In genomic region chr2:26954735-26955395, GRCm38 (mm10) we compare ENCODE assay signal across 25 mouse cellular contexts. TPM values are rescaled to one million over a fixed set of nuclear protein-coding genes. Genes with fewer than 3 reads are reported as not detected.
DNase-seq lines count a peak whose midpoint lies in the region; ATAC-seq and TF ChIP-seq lines count a peak whose summit lies in the region.
"Had no signal": no experiment of that assay in that cellular context is flagged by ENCODE, and none has a peak within 500 bp of the region (broad histone marks: within the 10 kb centered on the region; RNA-seq: fewer than 3 reads in every experiment).

No protein-coding gene starts in this region.

- H3K9me3 ChIP-seq in liver, embryonic 11.5 days (ENCODE audit: control insufficient read depth, low read length), result no peaks in the 10 kb centered on the region
- H3K9me3 ChIP-seq: embryonic facial prominence, embryonic 10.5 days; forebrain, embryonic 13.5 days; heart, embryonic 15.5 days had no signal

- DNase-seq in liver, adult 2 months (ENCODE audit: extremely low read depth, low read depth, low spot score), result peak; percentile 31
- no peak for DNase-seq in liver, embryonic 11.5 days (ENCODE audit: low spot score)
- peak; percentile 58 for DNase-seq in lung, postnatal 36 days
- DNase-seq in lung, postnatal 14 days, result no peak
- DNase-seq in thymus, postnatal 14 days, result peak; percentile 58
- DNase-seq in ovary, adult 18-20 months (ENCODE audit: low spot score), result no peak
- DNase-seq in urinary bladder, postnatal 14 days (ENCODE audit: low spot score), result no peak
- DNase-seq: adrenal gland, postnatal 25 days; cerebellum, adult 2 months; cerebellum, postnatal 10 days; forebrain, postnatal 0 days; gastrocnemius, postnatal 14 days; heart, adult 2 months; heart, postnatal 14 days had no signal

- 59% methylated on average over 2 of the region's 2 CpGs for WGBS in liver, adult 2 months
- WGBS in liver, embryonic 11.5 days, result 92% methylated on average over 2 of the region's 2 CpGs

- no peak overlapping the region for H3K27ac ChIP-seq in liver, adult 2 months (replicated peaks; ENCODE audit: insufficient read depth, low read depth, low read length)
- no peak overlapping the region for H3K27ac ChIP-seq in liver, embryonic 11.5 days (ENCODE audit: low read depth, low read length)
- H3K27ac ChIP-seq: embryonic facial prominence, embryonic 10.5 days; forebrain, embryonic 13.5 days; heart, adult 2 months; heart, embryonic 15.5 days had no signal

- peaks cover 15% of the 10 kb centered on the region for H3K4me1 ChIP-seq in liver, adult 2 months (ENCODE audit: control insufficient read depth, insufficient read depth, low read length)
- H3K4me1 ChIP-seq in liver, embryonic 11.5 days (replicated peaks; ENCODE audit: control insufficient read depth, insufficient read depth, low read length), result no peaks in the 10 kb centered on the region
- H3K4me1 ChIP-seq: embryonic facial prominence, embryonic 10.5 days; forebrain, embryonic 13.5 days; heart, embryonic 15.5 days had no signal

- H3K36me3 ChIP-seq in liver, adult 2 months (ENCODE audit: control insufficient read depth, insufficient read depth, low read length), result peaks cover 34% of the 10 kb centered on the region
- H3K36me3 ChIP-seq in liver, embryonic 11.5 days (ENCODE audit: control insufficient read depth, insufficient read depth, low read length), result peaks cover 46% of the 10 kb centered on the region

- no peak for ATAC-seq in liver, embryonic 11.5 days (replicated peaks; ENCODE audit: low FRiP score)
- ATAC-seq: activated CD4-positive, CD25-positive, alpha-beta regulatory T cell, adult 4 months; forebrain, embryonic 13.5 days; forebrain, postnatal 0 days; Patski had no signal

- no peak overlapping the region for H3K9ac ChIP-seq in liver, adult 2 months (ENCODE audit: low read depth, low read length)
- H3K9ac ChIP-seq in liver, embryonic 11.5 days (ENCODE audit: low read depth, low read length), result no peak overlapping the region
- H3K9ac ChIP-seq: forebrain, embryonic 13.5 days; forebrain, postnatal 0 days; heart, embryonic 15.5 days had no signal

- H3K79me2 ChIP-seq in liver, adult 2 months (ENCODE audit: control insufficient read depth, insufficient read depth, low read length), result no peaks in the 10 kb centered on the region

- no peak overlapping the region for H3K4me3 ChIP-seq in liver, adult 2 months (ENCODE audit: insufficient read depth, low read depth, low read length)
- no peak overlapping the region for H3K4me3 ChIP-seq in liver, embryonic 11.5 days (ENCODE audit: low read depth, low read length)
- H3K4me3 ChIP-seq: embryonic facial prominence, embryonic 10.5 days; forebrain, embryonic 13.5 days; heart, adult 2 months; heart, embryonic 15.5 days had no signal

- no peaks in the 10 kb centered on the region for H3K27me3 ChIP-seq in liver, adult 2 months (ENCODE audit: control insufficient read depth, insufficient read depth, low read length)
- no peaks in the 10 kb centered on the region for H3K27me3 ChIP-seq in liver, embryonic 11.5 days (replicated peaks; ENCODE audit: control insufficient read depth, insufficient read depth, low read length)
- H3K27me3 ChIP-seq: CH12.LX; forebrain, embryonic 13.5 days; heart, embryonic 15.5 days; Patski had no signal

- TF ChIP-seq POLR2A in liver, adult 2 months (IDR thresholded peaks at IDR 0.05; ENCODE audit: extremely low read depth, insufficient read depth, low read length), result no peak

- TF ChIP-seq CTCF in liver, adult 2 months (IDR thresholded peaks at IDR 0.05; ENCODE audit: low read depth, low read length), result no peak

- H3K4me2 ChIP-seq in liver, embryonic 11.5 days, result no peak overlapping the region
- H3K4me2 ChIP-seq: forebrain, embryonic 13.5 days; heart, embryonic 11.5 days; heart, embryonic 15.5 days had no signal

RNA-seq across cellular contexts. Expression of gene Rexo4, which starts 9.3 kb away (rescaled TPM):
- 15.2 TPM in 2 replicates for total RNA-seq in liver, adult 2 months (2014; rRNA removed)
- 8.3 and 11.8 TPM in 2 replicates for polyA plus RNA-seq in liver, adult 2 months (2012; rRNA removed)
- polyA plus RNA-seq in liver, embryonic 11.5 days (2014; fragmentation: Nextera tagmentation; extraction: Ambion mirVana), result 58.8 TPM in 2 replicates

RNA-seq across cellular contexts. Expression of gene Adamts13, which starts 18.4 kb away (rescaled TPM):
- 5.6 and 8.3 TPM in 2 replicates for total RNA-seq in liver, adult 2 months (2014; rRNA removed)
- polyA plus RNA-seq in liver, adult 2 months (2012; rRNA removed), result 5.8 and 11.2 TPM in 2 replicates
- polyA plus RNA-seq in liver, embryonic 11.5 days (2014; fragmentation: Nextera tagmentation; extraction: Ambion mirVana), result 0.43 and 0.63 TPM in 2 replicates
- total RNA-seq: adrenal gland, adult 18-20 months; adrenal gland, postnatal 25 days; forebrain, postnatal 0 days; gastrocnemius, adult 18-20 months; gastrocnemius, postnatal 14 days; heart, adult 2 months; heart, postnatal 14 days; hematopoietic stem cell, adult 5-6 weeks had no signal
- polyA plus RNA-seq: activated CD4-positive, CD25-positive, alpha-beta regulatory T cell, adult 4 months; cerebellum, adult 2 months; embryonic facial prominence, embryonic 10.5 days; embryonic facial prominence, embryonic 14.5 days; forebrain, embryonic 13.5 days; heart, adult 2 months; heart, embryonic 15.5 days had no signal

RNA-seq across cellular contexts. Expression of gene Stkld1, which starts 21.0 kb away (rescaled TPM):
- total RNA-seq in liver, adult 2 months (2014; rRNA removed), result 0.09 TPM in 1 of 2 replicates, not detected in the other
- polyA plus RNA-seq in liver, adult 2 months (2012; rRNA removed), result 0.06 and 0.11 TPM in 2 replicates
- polyA plus RNA-seq in liver, embryonic 11.5 days (2014; fragmentation: Nextera tagmentation; extraction: Ambion mirVana), result 0.10 and 0.16 TPM in 2 replicates
- total RNA-seq: forebrain, postnatal 0 days; gastrocnemius, postnatal 14 days; heart, adult 2 months; hematopoietic stem cell, adult 5-6 weeks had no signal
- polyA plus RNA-seq: forebrain, embryonic 13.5 days; heart, adult 2 months had no signal

RNA-seq across cellular contexts. Expression of gene Surf4, which starts 21.1 kb away (rescaled TPM):
- 135 and 193 TPM in 2 replicates for total RNA-seq in liver, adult 2 months (2014; rRNA removed)
- polyA plus RNA-seq in liver, adult 2 months (2012; rRNA removed), result 318 and 322 TPM in 2 replicates
- 183 and 193 TPM in 2 replicates for polyA plus RNA-seq in liver, embryonic 11.5 days (2014; fragmentation: Nextera tagmentation; extraction: Ambion mirVana)

RNA-seq across cellular contexts. Expression of gene Surf1, which starts 38.5 kb away (rescaled TPM):
- 55.5 and 60.5 TPM in 2 replicates for total RNA-seq in liver, adult 2 months (2014; rRNA removed)
- polyA plus RNA-seq in liver, adult 2 months (2012; rRNA removed), result 51.7 and 57.2 TPM in 2 replicates
- 56.5 and 58.3 TPM in 2 replicates for polyA plus RNA-seq in liver, embryonic 11.5 days (2014; fragmentation: Nextera tagmentation; extraction: Ambion mirVana)

Comparison
In these comparisons a context has a peak if more than half of its experiments do, and no peak if none do; other contexts are left out.
1. DNase-seq: peak in liver, adult 2 months (single experiment), lung, postnatal 36 days (single experiment) and thymus, postnatal 14 days (single experiment); none in liver, embryonic 11.5 days (single experiment), lung, postnatal 14 days (single experiment), ovary, adult 18-20 months (single experiment) and urinary bladder, postnatal 14 days (single experiment).